Mouse (Mus musculus): ENCODE measurements at regions not wholly inside any gene's neighbourhood (a gene's known extent, or its start where the extent isn't known, plus 50 kb on each side); places are given as distances from the start of the nearest gene placed in this dataset.

GRCm38 (mm10) chr13:51953569-51953968, 107.1 kb downstream of the Gadd45g start:
- TF ChIP-seq CTCF (IDR thresholded peaks at IDR 0.05; ENCODE audit: borderline replicate concordance, insufficient read depth, low read depth, low read length) (no peak), POLR2A (IDR thresholded peaks at IDR 0.05; ENCODE audit: borderline replicate concordance, insufficient read depth, low read length) (no peak)
